Mouse (Mus musculus): Measurements from ENCODE around the gene Arhgef11. TPM values are rescaled to one million over a fixed set of nuclear protein-coding genes. Genes with fewer than 3 reads are reported as not detected.

Arhgef11 gene
- total and polyA plus RNA-seq, 3 experiments = 2.0 to 4.9 TPM; not detected in 1

DNA sequence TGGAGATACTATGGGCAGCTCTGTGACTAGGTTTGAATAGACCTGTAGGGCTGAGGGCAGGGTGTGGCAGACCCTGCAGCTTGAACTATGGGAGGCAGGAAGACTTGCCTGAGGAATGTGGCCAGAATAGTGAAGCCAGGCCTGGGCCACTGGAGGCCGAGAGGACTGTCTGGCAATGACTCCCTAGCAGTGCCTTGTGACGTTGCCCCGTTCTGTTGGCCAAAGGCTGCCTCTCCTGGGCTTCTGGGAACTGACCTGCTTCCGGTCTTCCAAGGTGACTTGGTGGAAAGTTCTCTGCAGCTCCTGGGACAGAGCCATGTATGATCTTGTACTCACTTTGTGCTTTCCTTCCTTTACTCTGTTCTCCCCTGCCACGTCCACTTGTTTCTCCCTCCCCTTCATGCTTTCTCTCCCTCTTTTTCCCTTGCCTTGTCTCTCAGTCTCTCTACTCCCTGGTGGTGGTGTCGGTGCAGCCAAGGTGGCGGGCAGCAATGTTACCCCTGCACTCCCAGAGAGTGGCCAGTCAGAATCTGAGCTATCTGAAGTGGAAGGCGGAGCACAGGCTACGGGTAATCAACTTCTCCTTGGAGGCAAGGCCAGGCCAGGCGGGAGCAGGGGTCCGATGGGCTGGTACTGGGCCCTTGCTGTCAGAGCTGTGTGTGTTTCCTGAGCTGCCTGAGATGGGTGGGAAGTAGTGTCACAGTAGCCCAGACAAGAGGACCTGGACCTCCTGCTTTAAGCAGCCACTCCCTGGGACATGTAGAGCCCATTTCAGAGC lies 116.8 kb downstream of the Arhgef11 start:
- H3K9me3 ChIP-seq (replicated peaks; ENCODE audit: insufficient read depth, low read length) = no peaks in the 10 kb centered on the region
- no peak overlapping the region for H3K27ac ChIP-seq (ENCODE audit: control insufficient read depth, low read depth, low read length)
- no peaks in the 10 kb centered on the region for H3K79me2 ChIP-seq (ENCODE audit: control insufficient read depth, insufficient read depth, low read length, poor library complexity)
- no peak overlapping the region for H3K4me3 ChIP-seq (ENCODE audit: control insufficient read depth in 1 of 2, insufficient read depth in 1 of 2, low read depth in 2 of 2, low read length in 2 of 2)
- H3K36me3 ChIP-seq (ENCODE audit: control insufficient read depth in 1 of 2, insufficient read depth in 2 of 2, low read length in 2 of 2) = no peaks in the 10 kb centered on the region
- no peaks in the 10 kb centered on the region for H3K27me3 ChIP-seq (ENCODE audit: control insufficient read depth in 1 of 2, insufficient read depth in 2 of 2, low read length in 2 of 2)
- no peak overlapping the region for H3K9ac ChIP-seq (ENCODE audit: control insufficient read depth, low read depth, low read length, poor library complexity, severe bottlenecking)
- no peak for DNase-seq (ENCODE audit: low read depth, low spot score)
- no peak for TF ChIP-seq SIN3A (IDR thresholded peaks at IDR 0.05; ENCODE audit: low read length)
- TF ChIP-seq MAZ (IDR thresholded peaks at IDR 0.05; ENCODE audit: low read depth, low read length) = no peak
- TF ChIP-seq EP300 (IDR thresholded peaks at IDR 0.05; ENCODE audit: low read depth in 1 of 2, low read length in 2 of 2) = no peak
- no peak for TF ChIP-seq CHD1 (IDR thresholded peaks at IDR 0.05; ENCODE audit: low read depth, low read length)
- TF ChIP-seq POLR2A (IDR thresholded peaks at IDR 0.05; ENCODE audit: control insufficient read depth in 1 of 2, insufficient read depth in 1 of 2, low read depth in 1 of 2, low read length in 2 of 2, poor library complexity in 1 of 2) = no peak
- peaks cover 0 to under 1% of the 10 kb centered on the region in 2 experiments; a peak in 1 of 4 replicates for H3K4me1 ChIP-seq (ENCODE audit: control insufficient read depth in 1 of 2, insufficient read depth in 2 of 2, low read length in 2 of 2)

DNA sequence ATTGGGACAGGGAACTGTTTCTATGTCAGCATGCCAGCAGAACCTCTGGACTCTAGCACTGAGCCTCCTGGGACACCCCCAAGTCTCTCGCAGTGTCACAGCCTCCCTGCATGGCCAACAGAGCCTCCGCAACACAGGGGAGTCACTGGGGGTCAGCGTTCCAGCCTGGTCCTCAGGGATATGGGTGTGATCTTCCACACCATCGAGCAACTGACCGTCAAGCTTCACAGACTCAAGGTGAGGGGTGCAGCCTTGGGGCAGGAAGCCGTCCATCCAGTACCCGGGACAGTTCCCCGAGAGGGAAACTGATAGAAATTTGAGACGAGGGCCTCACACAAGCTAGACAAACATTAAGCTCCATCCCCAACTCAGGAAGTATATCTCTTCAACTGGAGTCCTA lies 118.0 kb downstream of the Arhgef11 start:
- no peak overlapping the region for H3K4me3 ChIP-seq (ENCODE audit: control insufficient read depth in 1 of 2, insufficient read depth in 1 of 2, low read depth in 2 of 2, low read length in 2 of 2)
- no peaks in the 10 kb centered on the region for H3K4me1 ChIP-seq (ENCODE audit: control insufficient read depth in 1 of 2, insufficient read depth in 2 of 2, low read length in 2 of 2)
- no peaks in the 10 kb centered on the region for H3K27me3 ChIP-seq (ENCODE audit: control insufficient read depth in 1 of 2, insufficient read depth in 2 of 2, low read length in 2 of 2)
- TF ChIP-seq KAT2A (conservative IDR thresholded peaks at IDR 0.05; ENCODE audit: low read depth, low read length) (no peak), RAD21 (IDR thresholded peaks at IDR 0.05; ENCODE audit: low read depth, low read length) (no peak), CHD2 (IDR thresholded peaks at IDR 0.05; ENCODE audit: low read length) (no peak), GATA1 (IDR thresholded peaks at IDR 0.05; ENCODE audit: low read depth, low read length) (no peak), JUND (IDR thresholded peaks at IDR 0.05; ENCODE audit: low read depth, low read length) (no peak), MAZ (IDR thresholded peaks at IDR 0.05; ENCODE audit: low read depth, low read length) (no peak), MYB (IDR thresholded peaks at IDR 0.05; ENCODE audit: low read depth, low read length) (no peak), UBTF (IDR thresholded peaks at IDR 0.05; ENCODE audit: borderline replicate concordance, insufficient read depth, low read depth, low read length) (no peak), TAL1 (IDR thresholded peaks at IDR 0.05; ENCODE audit: low read length) (no peak), ZNF384 (IDR thresholded peaks at IDR 0.05; ENCODE audit: low read depth, low read length) (no peak), NRF1 (IDR thresholded peaks at IDR 0.05; ENCODE audit: insufficient read depth, low read depth, low read length, poor library complexity, severe bottlenecking) (no peak), GABPA (IDR thresholded peaks at IDR 0.05; ENCODE audit: low read depth, low read length) (no peak), POLR2AphosphoS5 (IDR thresholded peaks at IDR 0.05; ENCODE audit: borderline replicate concordance, low read depth, low read length) (no peak), TCF12 (IDR thresholded peaks at IDR 0.05; ENCODE audit: low read depth, low read length) (no peak), ETS1 (IDR thresholded peaks at IDR 0.05; ENCODE audit: low read depth, low read length) (no peak), ELF1 (IDR thresholded peaks at IDR 0.05; ENCODE audit: low read depth, low read length) (no peak), USF1 (IDR thresholded peaks at IDR 0.05; ENCODE audit: low read depth, low read length) (no peak), BHLHE40 (IDR thresholded peaks at IDR 0.05; ENCODE audit: borderline replicate concordance, low read depth, low read length) (no peak), MEF2A (IDR thresholded peaks at IDR 0.05; ENCODE audit: extremely low read depth, insufficient replicate concordance, low read depth, low read length, poor library complexity, severe bottlenecking) (no peak), ZC3H11A (IDR thresholded peaks at IDR 0.05; ENCODE audit: low read depth, low read length) (no peak)
- no peak overlapping the region for H3K27ac ChIP-seq (ENCODE audit: control insufficient read depth, low read depth, low read length)
- H3K36me3 ChIP-seq (ENCODE audit: control insufficient read depth in 1 of 2, insufficient read depth in 2 of 2, low read length in 2 of 2) = no peaks in the 10 kb centered on the region
- no peaks in the 10 kb centered on the region for H3K9me3 ChIP-seq (replicated peaks; ENCODE audit: insufficient read depth, low read length)
- no peak for DNase-seq (ENCODE audit: low read depth, low spot score)
- H3K79me2 ChIP-seq (ENCODE audit: control insufficient read depth, insufficient read depth, low read length, poor library complexity) = no peaks in the 10 kb centered on the region
- no peak overlapping the region for H3K9ac ChIP-seq (ENCODE audit: control insufficient read depth, low read depth, low read length, poor library complexity, severe bottlenecking)
